Mouse (Mus musculus) CH12.LX (cell line): ENCODE measurements around the gene Smg6. TPM values are rescaled to one million over a fixed set of nuclear protein-coding genes. Genes with fewer than 3 reads are reported as not detected.

Source experiments
- DNase-seq: peaks from one replicate; pipeline ENCODE4 v3.0.0-alpha.2; 2013; ENCODE audit errors: extremely low read depth
- H3K27ac ChIP-seq: 2 replicates; pipeline ENCODE4 v1.5.1; 2012; ENCODE audit warnings: low read depth, mild to moderate bottlenecking, control low read depth, moderate library complexity; ENCODE audit not compliant: insufficient read depth
- H3K27me3 ChIP-seq: replicated peaks from 2 replicates; pipeline ENCODE3; 2012; ENCODE audit warnings: inconsistent platforms
- H3K36me3 ChIP-seq, 2 experiments: replicated peaks in 1 of 2; 2 replicates each; pipeline versions ENCODE3 to v1.6.1; 2012; ENCODE audit warnings: inconsistent platforms in 1 of 2, low read length in 1 of 2, mild to moderate bottlenecking in 1 of 2, mixed read lengths in 1 of 2, moderate library complexity in 1 of 2; ENCODE audit not compliant: control insufficient read depth in 1 of 2, insufficient read depth in 1 of 2
- H3K4me1 ChIP-seq, 2 experiments: 2 replicates each; pipeline ENCODE4 v1.6.1; 2012; ENCODE audit warnings: inconsistent platforms in 1 of 2, moderate library complexity in 1 of 2; ENCODE audit not compliant: insufficient read depth in 2 of 2, control insufficient read depth in 1 of 2
- H3K4me2 ChIP-seq: 2 replicates; pipeline ENCODE4 v1.6.1; 2012; ENCODE audit warnings: low read depth, mild to moderate bottlenecking, control low read depth; ENCODE audit not compliant: poor library complexity, insufficient read depth, severe bottlenecking
- H3K4me3 ChIP-seq, 3 experiments: fragments of 150-350 bp in 1 of 3; sonication (generic) in 1 of 3; replicated peaks in 1 of 3; 2 replicates each; pipeline versions ENCODE3 to v1.5.1; 2011 to 2012; ENCODE audit warnings: low read depth in 2 of 3, low read length in 2 of 3, mild to moderate bottlenecking in 2 of 3, moderate library complexity in 2 of 3, control low read depth in 1 of 3, improper control_type of control experiment in 1 of 3, inconsistent platforms in 1 of 3, mixed read lengths in 1 of 3; ENCODE audit not compliant: poor library complexity in 1 of 3
- H3K79me2 ChIP-seq: replicated peaks from 2 replicates; pipeline ENCODE4 v1.6.1; 2012; ENCODE audit warnings: mild to moderate bottlenecking, moderate library complexity; ENCODE audit not compliant: control insufficient read depth, poor library complexity, insufficient read depth, severe bottlenecking; ENCODE audit errors: extremely low read depth
- H3K9ac ChIP-seq: 2 replicates; pipeline ENCODE4 v1.6.1; 2012; ENCODE audit warnings: low read depth, mild to moderate bottlenecking, control low read depth, moderate library complexity; ENCODE audit not compliant: insufficient read depth
- H3K9me3 ChIP-seq: replicated peaks from 2 replicates; pipeline ENCODE3; 2012; ENCODE audit warnings: low read length, inconsistent platforms, mixed read lengths
- BHLHE40 ChIP-seq: IDR thresholded peaks from 2 replicates; pipeline ENCODE4 v1.6.1; 2011; ENCODE audit warnings: mild to moderate bottlenecking, low read depth, low read length, improper control_type of control experiment
- CHD1 ChIP-seq: IDR thresholded peaks from 2 replicates; pipeline ENCODE4 v1.6.1; 2012; ENCODE audit warnings: low read depth, low read length, improper control_type of control experiment, inconsistent platforms
- CHD2 ChIP-seq: IDR thresholded peaks from 2 replicates; pipeline ENCODE4 v1.6.1; 2011; ENCODE audit warnings: low read length, improper control_type of control experiment
- GABPA ChIP-seq: IDR thresholded peaks from 2 replicates; pipeline ENCODE4 v1.6.1; 2012; ENCODE audit warnings: low read depth, low read length, improper control_type of control experiment, inconsistent platforms; ENCODE audit not compliant: insufficient replicate concordance
- JUN ChIP-seq: IDR thresholded peaks from 2 replicates; pipeline ENCODE4 v1.6.1; 2011; ENCODE audit warnings: low read depth, mild to moderate bottlenecking, low read length, improper control_type of control experiment, moderate library complexity; ENCODE audit not compliant: insufficient read depth
- JUND ChIP-seq: conservative IDR thresholded peaks from 2 replicates; pipeline ENCODE4 v1.6.1; 2011; ENCODE audit warnings: low read depth, low read length, improper control_type of control experiment
- KAT2A ChIP-seq: IDR thresholded peaks from 2 replicates; pipeline ENCODE4 v1.6.1; 2012; ENCODE audit warnings: low read length, improper control_type of control experiment, inconsistent platforms; ENCODE audit not compliant: insufficient replicate concordance
- MAFK ChIP-seq: IDR thresholded peaks from 2 replicates; pipeline ENCODE4 v1.6.1; 2011; ENCODE audit warnings: low read length, improper control_type of control experiment; ENCODE audit not compliant: insufficient replicate concordance
- MAX ChIP-seq: IDR thresholded peaks from 2 replicates; pipeline ENCODE4 v1.6.1; 2011; ENCODE audit warnings: low read length, improper control_type of control experiment
- MAZ ChIP-seq: IDR thresholded peaks from 2 replicates; pipeline ENCODE4 v1.6.1; 2012; ENCODE audit warnings: low read depth, mild to moderate bottlenecking, inconsistent platforms, low read length, improper control_type of control experiment, moderate library complexity
- MEF2A ChIP-seq: IDR thresholded peaks from 2 replicates; pipeline ENCODE4 v1.6.1; 2014; ENCODE audit warnings: low read depth, mild to moderate bottlenecking, inconsistent platforms, low read length, improper control_type of control experiment, borderline replicate concordance
- MXI1 ChIP-seq: IDR thresholded peaks from 2 replicates; pipeline ENCODE4 v1.6.1; 2011; ENCODE audit warnings: mild to moderate bottlenecking, low read depth, low read length, improper control_type of control experiment
- MYC ChIP-seq: IDR thresholded peaks from 2 replicates; pipeline ENCODE4 v1.6.1; 2011; ENCODE audit warnings: low read depth, mild to moderate bottlenecking, improper control_type of control experiment, low read length
- NELFE ChIP-seq: IDR thresholded peaks from 2 replicates; pipeline ENCODE4 v1.6.1; 2011; ENCODE audit warnings: low read depth, low read length, improper control_type of control experiment
- NRF1 ChIP-seq: IDR thresholded peaks from 2 replicates; pipeline ENCODE4 v1.6.1; 2014; ENCODE audit warnings: low read depth, mild to moderate bottlenecking, inconsistent platforms, low read length, improper control_type of control experiment, moderate library complexity
- POLR2A ChIP-seq: IDR thresholded peaks from 2 replicates; pipeline ENCODE4 v1.6.1; 2011; ENCODE audit warnings: low read depth, mild to moderate bottlenecking, improper control_type of control experiment, low read length
- RAD21 ChIP-seq: IDR thresholded peaks from 2 replicates; pipeline ENCODE4 v1.6.1; 2011; ENCODE audit warnings: low read depth, mild to moderate bottlenecking, low read length, improper control_type of control experiment, moderate library complexity
- SIN3A ChIP-seq: IDR thresholded peaks from 2 replicates; pipeline ENCODE4 v1.6.1; 2012; ENCODE audit warnings: low read length, improper control_type of control experiment, inconsistent platforms
- SMC3 ChIP-seq: IDR thresholded peaks from 2 replicates; pipeline ENCODE4 v1.6.1; 2011; ENCODE audit warnings: low read depth, low read length, improper control_type of control experiment
- UBTF ChIP-seq: IDR thresholded peaks from 2 replicates; pipeline ENCODE4 v1.6.1; 2012; ENCODE audit warnings: low read depth, mild to moderate bottlenecking, inconsistent platforms, low read length, improper control_type of control experiment, moderate library complexity
- USF2 ChIP-seq: conservative IDR thresholded peaks from 2 replicates; pipeline ENCODE4 v1.6.1; 2011; ENCODE audit warnings: low read depth, low read length, improper control_type of control experiment
- ZC3H11A ChIP-seq: IDR thresholded peaks from 2 replicates; pipeline ENCODE4 v1.6.1; 2012; ENCODE audit warnings: low read depth, mild to moderate bottlenecking, inconsistent platforms, low read length, improper control_type of control experiment
- ZKSCAN1 ChIP-seq: IDR thresholded peaks from 2 replicates; pipeline ENCODE4 v1.6.1; 2012; ENCODE audit warnings: low read depth, inconsistent platforms, low read length, improper control_type of control experiment, borderline replicate concordance
- ZMIZ1 ChIP-seq: IDR thresholded peaks from 2 replicates; pipeline ENCODE4 v1.6.1; 2012; ENCODE audit warnings: low read depth, mild to moderate bottlenecking, inconsistent platforms, low read length, improper control_type of control experiment
- ZNF384 ChIP-seq: IDR thresholded peaks from 2 replicates; pipeline ENCODE4 v1.6.1; 2012; ENCODE audit warnings: low read depth, low read length, improper control_type of control experiment, inconsistent platforms
- dilution Hi-C: fragments of 300-500 bp; cut with MboI; formaldehyde crosslinking; loops from 2 replicates; pipeline ENCODE4 v1.14.3; 2020; ENCODE audit warnings: low sequenced_read_pairs; ENCODE audit not compliant: extremely low pct_unique_long_range_greater_than_20kb, extremely low pct_ligation_motif_present
- in situ Hi-C: fragments of 300-500 bp; cut with MboI; formaldehyde crosslinking; loops from 3 replicates; pipeline ENCODE4 v1.14.3; 2019; ENCODE audit warnings: low sequenced_read_pairs, low pct_ligation_motif_present, low pct_unique_long_range_greater_than_20kb, mixed read lengths
- polyA plus RNA-seq: library from polyadenylated mRNA; unstranded; fragments of >175 nt; gene quantifications from 2 replicates; pipeline ENCODE4 v1.2.1, GENCODE M21; 2012; ENCODE audit warnings: low read depth; ENCODE audit not compliant: insufficient read length
- total RNA-seq, 2 experiments: library from RNA; depleted of rRNA; stranded (reverse); fragments of 300-350 nt in 1 of 2; fragments of >200 nt in 1 of 2; gene quantifications; 2 replicates each; pipeline ENCODE4 v1.2.3; 2012 to 2014

The Smg6 gene
- total and polyA plus RNA-seq, 3 experiments, result 9.0 to 18.5 (median 12.1) TPM

GRCm38 (mm10) chr11:74881979-74882378 is 43.6 kb upstream of the Smg6 start:
- no peaks in the 10 kb centered on the region for H3K27me3 ChIP-seq
- no peak overlapping the region for H3K4me3 ChIP-seq
- H3K9ac ChIP-seq, result no peak overlapping the region
- dilution Hi-C loops (no loop called here), in situ Hi-C loops (no loop called here)
- DNase-seq, result no peak
- no peaks in the 10 kb centered on the region for H3K79me2 ChIP-seq
- peaks cover 0 to under 1% of the 10 kb centered on the region in 2 experiments; a peak in 1 of 4 replicates for H3K4me1 ChIP-seq
- no peak overlapping the region for H3K4me2 ChIP-seq
- TF ChIP-seq NRF1 (no peak), MYC (no peak), ZMIZ1 (no peak), MAX (no peak), KAT2A (no peak), MEF2A (no peak), JUND (no peak), BHLHE40 (no peak), MXI1 (no peak), CHD2 (no peak), MAZ (no peak)
- H3K27ac ChIP-seq, result no peak overlapping the region
- H3K9me3 ChIP-seq, result no peaks in the 10 kb centered on the region
- H3K36me3 ChIP-seq, result peaks cover 0 to 11% of the 10 kb centered on the region in 2 experiments

- no peak overlapping the region for H3K4me2 ChIP-seq
- no peaks in the 10 kb centered on the region for H3K79me2 ChIP-seq
- DNase-seq, result no peak
- no peak overlapping the region for H3K27ac ChIP-seq
- in situ Hi-C loops, result no loop called here
- no peaks in the 10 kb centered on the region for H3K4me1 ChIP-seq
- no peaks in the 10 kb centered on the region for H3K27me3 ChIP-seq
- no peak overlapping the region for H3K4me3 ChIP-seq
- TF ChIP-seq MXI1 (no peak), NRF1 (no peak), ZKSCAN1 (no peak), SMC3 (no peak), POLR2A (no peak), USF2 (no peak), MAFK (no peak), JUND (no peak), CHD1 (no peak), SIN3A (no peak), UBTF (no peak), ZNF384 (no peak), JUN (no peak), ZC3H11A (no peak), GABPA (no peak), CHD2 (no peak), RAD21 (no peak), NELFE (no peak)
- TF ChIP-seq, all 38 proteins: peak for 0
- Histone ChIP-seq H3K36me3 (peaks cover 0 to 11% of the 10 kb centered on the region in 2 experiments), H3K9me3 (no peaks in the 10 kb centered on the region), H3K9ac (no peak overlapping the region)
- dilution Hi-C loops, result no loop called here
These were observed 42.5 kb upstream of the Smg6 start for GRCm38 (mm10) chr11:74883098-74883497.
